In the genomic region with DNA sequence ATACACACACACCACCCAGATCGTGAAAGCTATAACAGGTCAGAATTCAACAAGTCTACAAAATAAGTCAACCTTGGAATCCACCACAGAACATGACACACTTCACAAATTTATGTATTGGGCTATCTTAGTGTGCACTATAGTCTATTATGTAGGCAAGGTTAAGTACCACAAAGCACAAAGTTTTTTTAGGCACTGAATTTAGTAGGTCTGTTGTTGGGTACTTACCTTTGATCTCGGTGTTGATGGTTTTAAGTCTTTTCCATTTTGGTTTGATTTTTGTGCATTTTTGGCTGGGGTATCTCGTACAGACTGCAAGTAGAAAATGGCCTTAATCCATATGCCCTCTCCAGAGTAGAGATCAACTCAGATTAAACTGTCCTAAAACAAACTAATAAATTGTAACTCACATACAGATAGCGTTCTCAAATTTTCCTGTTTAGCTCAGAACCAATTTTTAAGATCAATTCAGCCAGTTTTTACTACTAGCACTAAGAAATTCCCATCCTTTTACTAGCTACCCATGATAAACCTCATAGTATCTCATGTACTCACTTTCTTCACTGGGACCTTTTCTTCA, we compare ENCODE assay signal across 21 mouse cellular contexts. TPM values are rescaled to one million over a fixed set of nuclear protein-coding genes. Genes with fewer than 3 reads are reported as not detected.
"Had no signal": no experiment of that assay in that cellular context is flagged by ENCODE, and none has a peak within 500 bp of the region (broad histone marks: within the 10 kb centered on the region; RNA-seq: fewer than 3 reads in every experiment).

No protein-coding gene starts in this region.

- H3K4me2 ChIP-seq: lung, embryonic 15.5 days; midbrain, embryonic 12.5 days; midbrain, embryonic 15.5 days; neural tube, embryonic 12.5 days had no signal

- ATAC-seq: liver, postnatal 0 days; lung, postnatal 0 days; midbrain, embryonic 15.5 days had no signal

- H3K9ac ChIP-seq: liver, postnatal 0 days; lung, embryonic 15.5 days; midbrain, embryonic 12.5 days; midbrain, embryonic 15.5 days; neural tube, embryonic 12.5 days had no signal

- DNase-seq: liver, postnatal 0 days; lung, adult 2 months; lung, postnatal 14 days; lung, postnatal 36 days; right cerebral cortex, postnatal 14 days; right cerebral cortex, postnatal 4 days; spleen, adult 18-20 months; thymus, adult 18-20 months; thymus, postnatal 14 days; thymus, postnatal 36 days had no signal

- H3K4me3 ChIP-seq: lung, embryonic 15.5 days; megakaryocyte, embryonic 14.5 days; midbrain, embryonic 12.5 days; midbrain, embryonic 15.5 days; neural tube, embryonic 12.5 days had no signal

- H3K27ac ChIP-seq: lung, embryonic 15.5 days; macrophage; midbrain, embryonic 12.5 days; midbrain, embryonic 15.5 days; neural tube, embryonic 12.5 days had no signal

- H3K27me3 ChIP-seq: lung, embryonic 15.5 days; megakaryocyte, embryonic 14.5 days; midbrain, embryonic 12.5 days; midbrain, embryonic 15.5 days; neural tube, embryonic 12.5 days had no signal

- H3K9me3 ChIP-seq: lung, embryonic 15.5 days; megakaryocyte, embryonic 14.5 days; midbrain, embryonic 12.5 days; midbrain, embryonic 15.5 days; neural tube, embryonic 12.5 days had no signal

RNA-seq across cellular contexts. Expression of gene Fgf18, which starts 9.3 kb away (rescaled TPM):
- polyA plus RNA-seq: macrophage; small intestine, adult 2 months had no signal

RNA-seq across cellular contexts. Expression of gene Tlx3, which starts 46.9 kb away (rescaled TPM):
- polyA plus RNA-seq: liver, postnatal 0 days; lung, adult 2 months; lung, postnatal 0 days; macrophage; small intestine, adult 2 months; stomach, embryonic 14.5 days; stomach, embryonic 16.5 days; thymus, postnatal 0 days had no signal
